Mouse (Mus musculus) neural tube, embryonic 14.5 days (tissue): Measurements from ENCODE around the gene Cwh43. TPM values are rescaled to one million over a fixed set of nuclear protein-coding genes. Genes with fewer than 3 reads are reported as not detected.
"Not testable (repeated sequence)": the region's sequence is repeated elsewhere in the genome, so short reads cannot be mapped to it uniquely, and the experiment has no call there.

Experiments used
- ATAC-seq: fragments of 200-750 bp; cut with Nextera tagmentation; 2 replicates; pipeline ENCODE4 v1.8.0; 2017; ENCODE audit warnings: low read depth, mild to moderate bottlenecking, moderate TSS enrichment, moderate library complexity
- H3K27ac ChIP-seq: fragments of 300-500 bp; sonication (generic); 2 replicates; pipeline ENCODE4 v1.5.1; 2014; ENCODE audit warnings: low read depth, mild to moderate bottlenecking, control low read depth, low read length, moderate library complexity, mixed read lengths
- H3K27me3 ChIP-seq: fragments of 300-500 bp; sonication (generic); 2 replicates; pipeline ENCODE4 v1.6.1; 2014; ENCODE audit warnings: low read length; ENCODE audit not compliant: control insufficient read depth, insufficient read depth
- H3K36me3 ChIP-seq: fragments of 300-500 bp; sonication (generic); 2 replicates; pipeline ENCODE4 v1.6.1; 2014; ENCODE audit warnings: low read length, mixed read lengths; ENCODE audit not compliant: control insufficient read depth, insufficient read depth
- H3K4me1 ChIP-seq: fragments of 300-500 bp; sonication (generic); 2 replicates; pipeline ENCODE4 v1.6.1; 2014; ENCODE audit warnings: low read length; ENCODE audit not compliant: control insufficient read depth, insufficient read depth
- H3K4me2 ChIP-seq: fragments of 300-500 bp; sonication (generic); 2 replicates; pipeline ENCODE4 v1.6.1; 2014; ENCODE audit warnings: mild to moderate bottlenecking, low read depth, low read length, control low read depth
- H3K4me3 ChIP-seq: fragments of 300-500 bp; sonication (generic); 2 replicates; pipeline ENCODE4 v1.5.1; 2014; ENCODE audit warnings: low read depth, low read length, control low read depth, mixed read lengths
- H3K9ac ChIP-seq: fragments of 300-500 bp; sonication (generic); replicated peaks from 2 replicates; pipeline ENCODE4 v1.6.1; 2014; ENCODE audit warnings: low read depth, mild to moderate bottlenecking, control low read depth, low read length, mixed read lengths
- H3K9me3 ChIP-seq: fragments of 300-500 bp; sonication (generic); 2 replicates; pipeline ENCODE4 v1.6.1; 2016; ENCODE audit warnings: low read length; ENCODE audit not compliant: control insufficient read depth
- WGBS: fragments of 180-500 bp; shearing (Covaris S2); extraction: QIAGEN DNeasy Blood & Tissue Kit; methylation state at CpG from one replicate; pipeline ENCODE4 v1.1.7; 2014; 5-methylcytosine and 5-hydroxymethylcytosine counted together
- polyA plus RNA-seq: library from polyadenylated mRNA; unstranded; fragments of >200 nt; fragmentation: Nextera tagmentation; extraction: Ambion mirVana; gene quantifications from 2 replicates; pipeline ENCODE4 v1.2.1, GENCODE M21; 2014

Gene Cwh43
- polyA plus RNA-seq, 1 experiment from 2014 or later, result 0.88 TPM

GRCm38 (mm10) chr5:73481401-73481800, 75.5 kb downstream of the Cwh43 start:
- H3K9ac ChIP-seq, result no peak overlapping the region
- H3K4me2 ChIP-seq, result no peak overlapping the region
- H3K27ac ChIP-seq, result no peak overlapping the region
- no peak for ATAC-seq
- 93% methylated on average over 7 of the region's 7 CpGs for WGBS
- H3K27me3 ChIP-seq, result no peaks in the 10 kb centered on the region
- H3K9me3 ChIP-seq, result no peaks in the 10 kb centered on the region
- no peak overlapping the region for H3K4me3 ChIP-seq
- H3K36me3 ChIP-seq, result no peaks in the 10 kb centered on the region
- no peaks in the 10 kb centered on the region for H3K4me1 ChIP-seq

GRCm38 (mm10) chr5:73482381-73482780, 76.5 kb downstream of the Cwh43 start:
- H3K36me3 ChIP-seq, H3K27me3 ChIP-seq, H3K9ac ChIP-seq, H3K4me1 ChIP-seq, H3K9me3 ChIP-seq, H3K4me3 ChIP-seq, ATAC-seq, H3K27ac ChIP-seq, H3K4me2 ChIP-seq: not testable (repeated sequence)
- WGBS, result 100% methylated on average over 1 of the region's 1 CpGs

DNA sequence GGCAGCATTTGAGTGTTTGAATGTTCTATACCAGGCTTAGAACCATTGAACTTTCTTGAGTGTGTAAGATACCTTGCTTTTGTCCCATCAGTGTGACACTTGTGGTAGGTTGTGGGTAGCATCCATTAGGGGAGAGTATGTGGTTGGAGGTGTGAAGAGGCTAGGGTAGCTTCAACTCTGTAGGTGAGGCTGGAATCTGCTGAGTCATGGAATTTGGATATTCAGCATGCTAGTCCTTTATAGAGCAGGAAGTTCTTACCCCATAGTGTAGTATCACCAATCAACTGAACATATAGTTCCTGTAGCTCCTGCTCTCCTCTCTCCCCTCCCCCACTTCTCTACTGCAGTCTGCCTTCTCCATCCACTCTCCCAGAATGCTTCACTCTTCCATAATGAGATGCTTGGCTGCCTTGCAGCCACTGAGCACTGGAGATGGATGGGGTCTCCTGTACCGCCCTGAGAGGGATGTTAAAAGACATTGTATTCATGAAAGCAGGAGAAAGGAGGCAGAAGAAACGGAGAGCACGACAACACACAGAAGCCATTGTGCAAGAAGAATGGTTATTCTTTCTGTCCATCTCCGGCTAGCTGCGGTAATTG, 78.2 kb downstream of the Cwh43 start:
- Histone ChIP-seq H3K27ac (peak overlapping the region; percentile 71; the same call in 1 of the 2 replicates), H3K4me3 (peak overlapping the region; percentile 15; the same call in 1 of the 2 replicates)
- 26% methylated on average over 5 of the region's 5 CpGs for WGBS

DNA sequence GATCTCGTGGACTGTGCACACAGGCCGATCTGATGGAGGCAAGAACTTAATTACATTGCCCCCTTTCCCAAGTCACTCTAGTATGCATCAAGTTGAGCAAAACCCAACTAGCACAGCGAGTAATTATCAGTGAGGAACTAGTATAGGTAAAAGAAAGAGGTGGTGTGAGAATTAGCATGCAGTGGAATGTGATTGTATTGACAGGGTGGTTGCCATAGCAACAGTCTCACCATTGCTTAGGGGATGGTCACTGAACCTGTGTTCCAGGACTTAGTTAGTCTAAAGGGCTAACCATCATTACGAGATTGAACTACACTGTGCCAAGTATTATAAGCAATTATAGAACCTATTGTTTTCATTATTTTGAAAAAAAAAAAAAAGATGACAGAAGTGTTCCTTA, 80.6 kb downstream of the Cwh43 start:
- H3K27ac ChIP-seq, result no peak overlapping the region
- 56% methylated on average over 4 of the region's 4 CpGs for whole genome bisulfite sequencing
- H3K9ac ChIP-seq, result no peak overlapping the region
- no peak for ATAC-seq
- H3K36me3 ChIP-seq, result no peaks in the 10 kb centered on the region
- H3K4me1 ChIP-seq, result peaks cover 3% of the 10 kb centered on the region; the same call in 1 of the 2 replicates
- no peaks in the 10 kb centered on the region for H3K27me3 ChIP-seq
- no peaks in the 10 kb centered on the region for H3K9me3 ChIP-seq
- no peak overlapping the region for H3K4me3 ChIP-seq
- no peak overlapping the region for H3K4me2 ChIP-seq

More for the DNA sequence above, 78.2 kb downstream of the Cwh43 start:
- peak; percentile 71; the same call in 1 of the 2 replicates for ATAC-seq
- H3K4me2 ChIP-seq, result peak overlapping the region; percentile 38
- no peaks in the 10 kb centered on the region for H3K4me1 ChIP-seq
- H3K9ac ChIP-seq, result no peak overlapping the region
- H3K9me3 ChIP-seq, result no peaks in the 10 kb centered on the region
- H3K36me3 ChIP-seq, result no peaks in the 10 kb centered on the region
- H3K27me3 ChIP-seq, result no peaks in the 10 kb centered on the region

DNA sequence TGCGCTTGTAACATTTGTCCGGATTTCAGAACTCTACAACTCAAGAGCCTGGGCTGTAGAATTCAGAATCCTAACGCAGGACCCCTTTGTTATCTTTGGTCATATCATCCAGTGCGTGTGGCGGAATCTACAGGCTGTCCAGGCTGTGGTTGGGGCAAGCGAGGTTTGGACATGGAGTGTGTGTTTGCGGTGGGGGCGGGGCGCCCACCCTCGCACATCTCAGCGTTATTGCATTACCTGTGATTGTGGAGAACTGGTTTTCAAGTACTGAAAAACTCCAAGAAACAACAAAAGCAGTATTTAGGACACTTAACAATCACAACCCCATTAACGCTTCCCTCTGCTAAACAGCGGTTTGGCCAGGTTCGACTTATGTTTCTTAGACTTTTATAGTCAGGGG, 84.0 kb downstream of the Cwh43 start:
- Histone ChIP-seq H3K27me3 (no peaks in the 10 kb centered on the region), H3K9ac (peak overlapping the region; percentile 57), H3K4me2 (peak overlapping the region; percentile 86), H3K4me3 (peak overlapping the region; percentile 76), H3K27ac (peak overlapping the region; percentile 95), H3K9me3 (no peaks in the 10 kb centered on the region), H3K4me1 (peaks cover 9% of the 10 kb centered on the region), H3K36me3 (no peaks in the 10 kb centered on the region)
- 4% methylated on average over 14 of the region's 14 CpGs for WGBS
- no peak for ATAC-seq

DNA sequence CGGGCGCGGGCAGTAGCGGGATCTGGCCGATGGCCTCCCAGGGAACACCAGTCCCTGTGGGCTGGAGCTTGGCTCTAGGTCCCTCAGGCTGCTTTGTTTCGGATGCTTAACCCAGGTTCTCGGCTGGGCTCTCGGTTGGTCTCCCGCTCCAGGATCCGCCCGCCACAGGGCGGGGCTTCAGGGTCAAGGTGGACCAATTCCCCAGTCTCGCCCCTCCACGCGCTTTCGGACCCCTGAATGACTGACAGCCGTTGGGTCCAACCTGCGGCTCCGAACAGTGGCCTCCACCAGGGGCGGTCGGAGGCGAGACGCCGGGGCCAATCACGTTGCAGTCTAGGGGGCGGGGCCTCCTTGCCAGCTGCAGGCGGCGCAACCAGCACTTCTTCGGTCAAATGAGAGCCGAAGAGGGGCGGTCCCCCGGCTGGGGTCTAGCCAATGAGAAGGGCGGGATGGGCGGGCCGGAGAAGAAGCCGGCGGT, 84.8 kb downstream of the Cwh43 start:
- H3K9ac ChIP-seq, result peak overlapping the region; percentile 65
- peak overlapping the region; percentile 76 for H3K4me3 ChIP-seq
- no peaks in the 10 kb centered on the region for H3K27me3 ChIP-seq
- peaks cover 9% of the 10 kb centered on the region for H3K4me1 ChIP-seq
- H3K27ac ChIP-seq, result peak overlapping the region; percentile 95
- peak; percentile 95 for ATAC-seq
- H3K9me3 ChIP-seq, result no peaks in the 10 kb centered on the region
- H3K36me3 ChIP-seq, result no peaks in the 10 kb centered on the region
- H3K4me2 ChIP-seq, result peak overlapping the region; percentile 86
- under 1% methylated on average over 34 of the region's 37 CpGs for WGBS

- ATAC-seq, result peak; percentile 50
- Histone ChIP-seq H3K27ac (peak overlapping the region; percentile 95), H3K9ac (peak overlapping the region; percentile 65), H3K9me3 (no peaks in the 10 kb centered on the region), H3K36me3 (no peaks in the 10 kb centered on the region), H3K27me3 (no peaks in the 10 kb centered on the region), H3K4me1 (peaks cover 9% of the 10 kb centered on the region), H3K4me2 (peak overlapping the region; percentile 71), H3K4me3 (peak overlapping the region; percentile 76)
- WGBS, result under 1% methylated on average over 44 of the region's 70 CpGs
Measured at GRCm38 (mm10) chr5:73491074-73491836, 85.4 kb downstream of the Cwh43 start.

GRCm38 (mm10) chr5:73491837-73492720, 86.2 kb downstream of the Cwh43 start:
- Histone ChIP-seq H3K4me3 (peak overlapping the region; percentile 76), H3K4me2 (peak overlapping the region; percentile 71), H3K27me3 (no peaks in the 10 kb centered on the region), H3K4me1 (peaks cover 9% of the 10 kb centered on the region), H3K27ac (peak overlapping the region; percentile 95), H3K9ac (peak overlapping the region; percentile 65), H3K36me3 (no peaks in the 10 kb centered on the region), H3K9me3 (no peaks in the 10 kb centered on the region)
- under 1% methylated on average over 53 of the region's 59 CpGs for WGBS
- ATAC-seq, result peak; percentile 73
